Mouse (Mus musculus) embryonic facial prominence, embryonic 14.5 days (tissue): ENCODE results near the gene Coro1b. TPM values are rescaled to one million over a fixed set of nuclear protein-coding genes. Genes with fewer than 3 reads are reported as not detected.
A peak's percentile ranks its signal among the peaks of the same experiment; 100 is the strongest.

Source experiments
- ATAC-seq: fragments of 200-750 bp; cut with Nextera tagmentation; 2 replicates; pipeline ENCODE4 v1.8.0; 2017; ENCODE audit warnings: low read depth, moderate number of reproducible peaks, moderate TSS enrichment
- DNase-seq: peaks from one replicate; pipeline ENCODE4 v3.0.0-alpha.2; 2015; ENCODE audit warnings: low spot score
- H3K27ac ChIP-seq: fragments of 300-500 bp; sonication (generic); replicated peaks from 2 replicates; pipeline ENCODE4 v1.5.1; 2014; ENCODE audit warnings: low read depth, mild to moderate bottlenecking, low read length, moderate library complexity
- H3K27me3 ChIP-seq: fragments of 300-500 bp; sonication (generic); replicated peaks from 2 replicates; pipeline ENCODE4 v1.6.1; 2014; ENCODE audit warnings: low read length; ENCODE audit not compliant: control insufficient read depth, insufficient read depth
- H3K36me3 ChIP-seq: fragments of 300-500 bp; sonication (generic); 2 replicates; pipeline ENCODE4 v1.6.1; 2014; ENCODE audit warnings: low read length, mixed read lengths; ENCODE audit not compliant: control insufficient read depth, insufficient read depth
- H3K4me1 ChIP-seq: fragments of 300-500 bp; sonication (generic); 2 replicates; pipeline ENCODE4 v1.6.1; 2014; ENCODE audit warnings: antibody characterized with exemption, low read length; ENCODE audit not compliant: control insufficient read depth, insufficient read depth
- H3K4me2 ChIP-seq: fragments of 300-500 bp; sonication (generic); 2 replicates; pipeline ENCODE4 v1.6.1; 2014; ENCODE audit warnings: low read depth, mild to moderate bottlenecking, low read length, moderate library complexity, mixed read lengths
- H3K4me3 ChIP-seq: fragments of 300-500 bp; sonication (generic); 2 replicates; pipeline ENCODE4 v1.5.1; 2014; ENCODE audit warnings: low read depth, mild to moderate bottlenecking, low read length
- H3K9ac ChIP-seq: fragments of 300-500 bp; sonication (generic); 2 replicates; pipeline ENCODE4 v1.6.1; 2014; ENCODE audit warnings: low read depth, mild to moderate bottlenecking, low read length, moderate library complexity, mixed read lengths
- H3K9me3 ChIP-seq: fragments of 300-500 bp; sonication (generic); 2 replicates; pipeline ENCODE4 v1.6.1; 2016; ENCODE audit warnings: low read length; ENCODE audit not compliant: control insufficient read depth
- WGBS: fragments of 180-500 bp; shearing (Covaris S2); extraction: QIAGEN DNeasy Blood & Tissue Kit; methylation state at CpG from one replicate; pipeline ENCODE4 v1.1.7; 2014; 5-methylcytosine and 5-hydroxymethylcytosine counted together
- polyA plus RNA-seq: library from polyadenylated mRNA; unstranded; fragments of >200 nt; fragmentation: Nextera tagmentation; extraction: Ambion mirVana; gene quantifications from 2 replicates; pipeline ENCODE4 v1.2.1, GENCODE M21; 2014

The Coro1b gene
- polyA plus RNA-seq: 139 and 162 TPM in 2 replicates

DNA sequence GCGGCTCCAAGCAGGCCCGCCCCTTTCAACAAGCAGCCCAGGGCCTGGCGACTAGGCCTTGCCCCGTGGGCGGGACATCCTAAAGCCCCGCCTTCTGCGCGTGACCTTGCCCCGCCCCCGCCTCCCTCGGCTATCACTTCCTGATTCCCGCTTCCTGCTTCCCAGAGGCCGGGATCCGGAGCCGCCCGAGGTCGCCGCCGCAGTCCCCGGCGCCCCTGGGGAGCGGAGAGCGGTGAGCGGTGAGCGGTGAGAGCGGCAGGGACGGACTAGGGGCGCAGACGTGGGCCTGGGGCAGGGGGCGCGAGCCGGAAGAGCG lies at the start of gene Coro1b:
Gene Coro1b, plus strand, starts transcription at position 129 of the 316 bp plus-strand sequence.
- Histone ChIP-seq H3K9me3 (no peaks in the 10 kb centered on the region), H3K36me3 (peaks cover 33% of the 10 kb centered on the region), H3K9ac (peak within 1 kb of the TSS; percentile 90), H3K27me3 (no peaks in the 10 kb centered on the region), H3K27ac (peak within 1 kb of the TSS; percentile 59), H3K4me1 (peaks cover 11% of the 10 kb centered on the region; the same call in 1 of the 2 replicates), H3K4me3 (peak within 1 kb of the TSS; percentile 87), H3K4me2 (peak within 1 kb of the TSS; percentile 75)
- ATAC-seq (peak; percentile 97), DNase-seq (peak; percentile 96)
- WGBS: 0% methylated on average over 15 of the region's 33 CpGs

DNA sequence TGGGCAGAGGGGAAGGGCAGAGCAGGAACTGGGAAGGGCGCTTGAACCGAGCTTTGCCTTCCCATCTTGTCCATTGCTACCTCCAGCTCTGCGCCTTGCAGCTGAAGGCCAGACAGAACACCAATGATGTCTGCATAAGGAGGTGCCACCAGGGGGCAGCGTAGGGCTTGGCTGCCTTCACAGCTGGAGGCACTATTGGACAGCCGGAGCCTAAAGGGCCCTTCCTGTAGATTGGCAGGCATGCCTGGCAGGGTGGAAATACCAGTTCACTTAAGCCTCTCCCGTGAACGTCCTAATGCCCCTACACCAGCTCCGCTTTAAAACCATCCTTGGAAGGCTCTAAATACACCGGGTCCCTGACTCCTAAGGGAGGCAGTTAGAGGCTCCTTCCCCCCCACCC lies 49.4 kb upstream of the Coro1b start:
- WGBS: 13% methylated on average over 9 of the region's 9 CpGs
- ATAC-seq: peak; percentile 24; the same call in 1 of the 2 replicates
- no peak overlapping the region for H3K4me3 ChIP-seq
- peak overlapping the region; percentile 90 for H3K4me2 ChIP-seq
- H3K9me3 ChIP-seq: no peaks in the 10 kb centered on the region
- peaks cover 31% of the 10 kb centered on the region for H3K27me3 ChIP-seq
- H3K9ac ChIP-seq: no peak overlapping the region
- H3K36me3 ChIP-seq: no peaks in the 10 kb centered on the region
- no peak overlapping the region for H3K27ac ChIP-seq
- DNase-seq: peak; percentile 93
- H3K4me1 ChIP-seq: peaks cover 25% of the 10 kb centered on the region

DNA sequence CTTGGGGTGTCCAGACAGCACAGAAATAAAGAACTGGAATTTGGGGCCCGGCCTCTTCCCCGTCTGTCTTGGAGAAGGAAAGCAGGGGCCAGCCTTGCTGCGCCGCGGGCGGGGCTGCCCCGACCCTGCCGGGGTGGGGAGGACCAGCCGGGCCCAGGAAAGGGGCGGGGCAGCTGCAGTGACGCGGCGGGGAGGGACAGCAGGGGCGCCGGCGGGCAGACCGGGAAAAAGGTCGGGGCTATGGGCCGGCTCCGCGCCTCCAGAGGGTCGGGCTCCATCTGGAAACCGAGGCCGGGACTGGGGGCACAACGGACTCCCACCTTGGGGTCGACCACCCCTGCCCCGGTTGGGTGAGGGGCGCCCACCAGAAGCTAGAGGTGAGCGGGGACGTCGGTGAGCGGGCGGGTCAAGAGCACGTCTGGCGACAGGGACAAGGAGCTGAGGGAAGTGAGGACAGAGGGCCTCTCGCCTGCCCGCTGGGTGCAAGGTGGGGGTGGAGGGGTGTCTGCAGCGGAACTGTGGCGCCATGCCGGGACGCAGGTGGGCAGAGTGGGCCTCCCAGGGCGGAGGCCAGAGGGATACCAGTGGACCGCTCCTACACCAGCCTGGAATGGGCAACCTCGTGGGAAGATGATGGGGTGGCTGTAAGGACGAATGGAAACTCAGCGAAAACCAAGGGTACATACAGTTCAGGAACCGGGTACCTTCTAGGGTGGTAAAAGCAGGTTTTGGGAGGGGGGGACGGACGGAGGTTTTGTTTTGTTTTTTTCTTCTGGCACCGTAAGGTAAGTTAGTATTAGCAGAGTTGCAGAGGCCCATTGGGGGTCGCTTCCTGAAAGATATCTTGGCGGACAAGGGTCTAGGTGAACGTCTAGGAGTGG lies 48.3 kb upstream of the Coro1b start, which contains the start of gene Pitpnm1:
Gene Pitpnm1, plus strand, starts transcription at position 162 of the 881 bp plus-strand sequence.
- no peak for ATAC-seq
- Histone ChIP-seq H3K4me1 (peaks cover 25% of the 10 kb centered on the region), H3K36me3 (no peaks in the 10 kb centered on the region), H3K4me2 (peak within 1 kb of the TSS; percentile 90), H3K9ac (peak within 1 kb of the TSS; percentile 64), H3K27ac (no peak within 1 kb of the TSS), H3K27me3 (peaks cover 31% of the 10 kb centered on the region), H3K4me3 (peak within 1 kb of the TSS; percentile 46), H3K9me3 (no peaks in the 10 kb centered on the region)
- peak; percentile 58 for DNase-seq
- 2% methylated on average over 42 of the region's 53 CpGs for WGBS

DNA sequence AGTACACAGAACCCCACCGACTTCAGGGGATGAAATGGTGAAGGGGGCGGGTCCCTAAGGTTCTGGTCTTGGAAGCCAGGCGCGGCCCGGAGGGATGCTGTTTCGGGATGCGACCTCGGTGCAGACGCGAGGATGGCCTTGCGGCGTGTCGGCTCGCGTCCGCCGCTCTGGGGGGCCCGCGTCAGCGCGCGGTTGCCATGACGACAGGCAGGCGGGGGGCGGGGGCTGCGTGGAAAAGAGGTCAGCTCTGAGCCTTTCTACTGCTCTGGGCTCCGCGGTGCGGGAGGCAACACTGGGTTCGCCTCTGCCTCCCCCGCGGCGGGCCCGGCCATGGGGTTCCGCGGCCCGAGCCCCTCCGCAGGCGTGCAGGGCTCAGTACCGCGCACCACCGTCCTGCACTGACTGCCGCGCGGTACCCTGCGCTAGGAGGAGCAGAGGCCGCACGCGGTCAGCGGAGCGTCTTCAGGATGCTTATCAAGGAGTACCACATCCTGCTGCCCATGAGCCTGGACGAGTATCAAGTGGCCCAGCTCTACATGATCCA lies 47.6 kb upstream of the Coro1b start:
- Histone ChIP-seq H3K4me2 (peak overlapping the region; percentile 90), H3K4me3 (peak overlapping the region; percentile 46), H3K36me3 (no peaks in the 10 kb centered on the region), H3K27ac (no peak overlapping the region), H3K9me3 (no peaks in the 10 kb centered on the region), H3K9ac (peak overlapping the region; percentile 64), H3K27me3 (peaks cover 31% of the 10 kb centered on the region), H3K4me1 (peaks cover 25% of the 10 kb centered on the region)
- DNase-seq (peak; percentile 34), ATAC-seq (no peak)
- 3% methylated on average over 24 of the region's 52 CpGs for WGBS

DNA sequence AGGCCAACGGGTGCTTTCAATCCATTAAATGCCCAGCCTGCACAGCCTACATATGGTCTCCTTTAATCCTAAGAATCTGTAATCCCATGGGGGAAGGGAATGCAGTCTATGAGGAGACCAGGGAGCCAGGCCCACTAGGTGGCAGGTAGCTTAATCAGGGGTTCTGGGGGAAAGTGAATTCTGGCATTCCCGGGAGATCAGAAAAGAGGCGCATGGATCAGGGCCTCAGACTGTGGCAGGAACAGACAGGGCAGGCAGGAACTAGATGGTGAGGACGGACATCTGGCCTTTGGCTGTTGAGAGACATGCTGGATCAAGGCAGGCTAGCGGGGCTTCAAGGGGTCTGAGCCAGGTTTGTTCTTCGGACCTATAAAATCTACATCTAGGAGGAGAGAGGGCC lies 47.0 kb upstream of the Coro1b start:
- peak overlapping the region; percentile 46 for H3K4me3 ChIP-seq
- 59% methylated on average over 6 of the region's 6 CpGs for WGBS
- H3K27ac ChIP-seq: no peak overlapping the region
- H3K4me1 ChIP-seq: peaks cover 25% of the 10 kb centered on the region
- H3K4me2 ChIP-seq: peak overlapping the region; percentile 90
- no peaks in the 10 kb centered on the region for H3K36me3 ChIP-seq
- peak overlapping the region; percentile 64 for H3K9ac ChIP-seq
- H3K27me3 ChIP-seq: peaks cover 31% of the 10 kb centered on the region
- DNase-seq (no peak), ATAC-seq (no peak)
- H3K9me3 ChIP-seq: no peaks in the 10 kb centered on the region

DNA sequence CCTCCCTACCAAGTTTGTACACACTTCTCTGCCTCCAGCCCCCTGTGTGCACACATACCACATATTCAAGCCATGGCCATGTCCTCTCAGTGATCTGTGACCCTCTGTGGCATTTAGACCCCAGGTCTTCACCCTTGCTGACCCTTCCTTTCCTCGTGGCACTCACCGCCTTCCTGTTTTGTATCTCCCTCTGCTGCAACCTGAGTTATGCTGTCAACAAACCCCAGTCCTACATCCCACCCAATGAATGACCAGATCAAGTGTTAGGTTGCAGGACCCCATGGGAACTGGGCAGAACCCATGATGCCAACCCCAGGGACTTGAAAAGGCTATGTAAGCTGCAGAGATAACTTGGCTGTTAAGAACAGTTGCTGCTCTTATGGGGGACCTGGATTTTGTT lies 46.4 kb upstream of the Coro1b start:
- ATAC-seq: no peak
- Histone ChIP-seq H3K36me3 (no peaks in the 10 kb centered on the region), H3K4me2 (no peak overlapping the region), H3K4me3 (no peak overlapping the region), H3K27me3 (peaks cover 31% of the 10 kb centered on the region), H3K9ac (no peak overlapping the region), H3K4me1 (peaks cover 25% of the 10 kb centered on the region), H3K9me3 (no peaks in the 10 kb centered on the region), H3K27ac (no peak overlapping the region)
- WGBS: 74% methylated on average over 2 of the region's 2 CpGs
- DNase-seq: no peak

DNA sequence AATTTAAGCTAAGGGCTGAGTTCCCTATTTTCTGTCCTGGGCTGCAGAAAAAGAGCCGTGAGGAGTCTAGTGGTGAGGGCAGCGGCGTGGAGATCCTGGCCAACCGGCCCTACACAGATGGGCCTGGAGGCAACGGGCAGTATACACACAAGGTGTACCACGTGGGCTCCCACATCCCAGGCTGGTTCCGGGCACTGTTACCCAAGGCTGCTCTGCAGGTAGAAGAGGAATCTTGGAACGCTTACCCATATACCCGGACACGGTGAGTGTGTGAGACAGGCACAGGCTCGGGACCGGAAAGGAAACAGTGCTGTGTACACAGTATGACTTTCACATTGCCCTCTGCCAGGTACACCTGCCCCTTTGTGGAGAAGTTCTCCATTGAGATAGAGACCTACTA lies 45.8 kb upstream of the Coro1b start:
- Histone ChIP-seq H3K27me3 (peaks cover 31% of the 10 kb centered on the region), H3K36me3 (no peaks in the 10 kb centered on the region), H3K4me2 (no peak overlapping the region), H3K27ac (no peak overlapping the region), H3K9ac (no peak overlapping the region), H3K4me1 (peaks cover 22% of the 10 kb centered on the region), H3K9me3 (no peaks in the 10 kb centered on the region), H3K4me3 (no peak overlapping the region)
- 92% methylated on average over 12 of the region's 12 CpGs for WGBS
- no peak for DNase-seq
- ATAC-seq: no peak

DNA sequence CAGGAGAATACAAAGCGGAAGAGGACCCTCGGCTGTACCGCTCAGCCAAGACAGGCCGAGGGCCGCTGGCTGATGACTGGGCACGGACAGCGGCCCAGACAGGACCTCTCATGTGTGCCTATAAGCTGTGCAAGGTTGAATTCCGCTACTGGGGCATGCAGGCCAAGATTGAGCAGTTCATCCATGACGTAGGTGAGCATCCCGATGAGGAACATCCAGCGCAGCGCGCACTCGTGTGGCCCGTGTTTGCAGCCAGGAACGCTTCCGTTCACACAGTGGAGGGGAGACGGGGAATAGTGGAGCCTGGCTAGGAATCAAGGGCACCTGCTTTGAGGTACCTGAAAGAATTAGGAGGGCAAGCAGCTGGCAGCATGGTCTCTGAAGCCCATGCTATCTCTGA lies 45.1 kb upstream of the Coro1b start:
- WGBS: 90% methylated on average over 18 of the region's 18 CpGs
- no peak overlapping the region for H3K27ac ChIP-seq
- H3K4me1 ChIP-seq: peaks cover 21% of the 10 kb centered on the region
- no peak overlapping the region for H3K4me2 ChIP-seq
- no peak overlapping the region for H3K9ac ChIP-seq
- peaks cover 31% of the 10 kb centered on the region for H3K27me3 ChIP-seq
- H3K9me3 ChIP-seq: no peaks in the 10 kb centered on the region
- H3K36me3 ChIP-seq: no peaks in the 10 kb centered on the region
- DNase-seq (no peak), ATAC-seq (no peak)
- H3K4me3 ChIP-seq: no peak overlapping the region
